In the genomic region with DNA sequence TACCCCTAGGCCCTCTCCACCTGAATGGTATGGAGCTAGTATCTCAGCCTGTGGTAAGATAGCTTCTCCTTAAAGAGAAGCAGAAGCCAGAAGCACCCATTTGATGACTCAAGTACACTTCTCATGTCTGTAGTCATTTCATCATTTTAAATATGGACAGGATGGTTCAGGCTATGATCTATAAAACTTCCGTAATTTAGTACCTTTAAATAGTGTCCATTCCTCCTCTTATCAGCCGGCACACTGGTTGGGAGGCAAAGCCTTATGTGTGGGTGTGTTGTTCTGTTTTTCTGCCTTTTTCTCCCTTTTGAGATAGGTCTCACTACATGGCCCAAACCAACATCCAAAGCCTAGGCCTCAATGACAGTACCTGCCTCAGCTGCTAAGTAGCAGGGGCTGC, we compare ENCODE assay signal across 14 mouse cellular contexts. TPM values are rescaled to one million over a fixed set of nuclear protein-coding genes. Genes with fewer than 3 reads are reported as not detected.
DNase-seq lines count a peak whose midpoint lies in the region; ATAC-seq lines count a peak whose summit lies in the region.
"Had no signal": no experiment of that assay in that cellular context is flagged by ENCODE, and none has a peak within 500 bp of the region (broad histone marks: within the 10 kb centered on the region; RNA-seq: fewer than 3 reads in every experiment).

No protein-coding gene starts in this region.

- ATAC-seq in heart, embryonic 13.5 days (ENCODE audit: extremely low read depth, insufficient number of reproducible peaks, low FRiP score, low TSS enrichment), result no peak
- ATAC-seq in lung, embryonic 15.5 days (ENCODE audit: borderline replicate concordance, extremely low read depth, low FRiP score, low TSS enrichment), result no peak
- no peak for ATAC-seq in hindbrain, embryonic 15.5 days (ENCODE audit: low FRiP score, low read depth)
- no peak for ATAC-seq in neural tube, embryonic 13.5 days (ENCODE audit: low read depth)
- ATAC-seq: intestine, postnatal 0 days; lung, postnatal 0 days; Patski had no signal

- no peak overlapping the region for H3K27ac ChIP-seq in heart, embryonic 13.5 days (replicated peaks)
- no peak overlapping the region for H3K27ac ChIP-seq in lung, embryonic 15.5 days
- H3K27ac ChIP-seq in hindbrain, embryonic 15.5 days (replicated peaks), result no peak overlapping the region
- H3K27ac ChIP-seq in neural tube, embryonic 13.5 days (replicated peaks), result no peak overlapping the region

- no peaks in the 10 kb centered on the region for H3K27me3 ChIP-seq in heart, embryonic 13.5 days (replicated peaks)
- no peaks in the 10 kb centered on the region for H3K27me3 ChIP-seq in lung, embryonic 15.5 days
- H3K27me3 ChIP-seq in hindbrain, embryonic 15.5 days, result no peaks in the 10 kb centered on the region
- no peaks in the 10 kb centered on the region for H3K27me3 ChIP-seq in neural tube, embryonic 13.5 days
- H3K27me3 ChIP-seq: Patski had no signal

- no peaks in the 10 kb centered on the region for H3K9me3 ChIP-seq in heart, embryonic 13.5 days
- H3K9me3 ChIP-seq in lung, embryonic 15.5 days, result no peaks in the 10 kb centered on the region
- H3K9me3 ChIP-seq in hindbrain, embryonic 15.5 days, result no peaks in the 10 kb centered on the region
- H3K9me3 ChIP-seq in neural tube, embryonic 13.5 days, result no peaks in the 10 kb centered on the region

- peaks cover 32% of the 10 kb centered on the region for H3K36me3 ChIP-seq in heart, embryonic 13.5 days
- H3K36me3 ChIP-seq in lung, embryonic 15.5 days, result peaks cover 14% of the 10 kb centered on the region
- H3K36me3 ChIP-seq in hindbrain, embryonic 15.5 days, result peaks cover 9% of the 10 kb centered on the region
- peaks cover 24% of the 10 kb centered on the region for H3K36me3 ChIP-seq in neural tube, embryonic 13.5 days

- peak overlapping the region; percentile 97 for H3K9ac ChIP-seq in heart, embryonic 13.5 days
- H3K9ac ChIP-seq in lung, embryonic 15.5 days, result 0 out of 2 replicates have a peak overlapping the region, but pooled peaks have one; percentile 15
- H3K9ac ChIP-seq in hindbrain, embryonic 15.5 days, result no peak overlapping the region
- H3K9ac ChIP-seq in neural tube, embryonic 13.5 days, result peak overlapping the region; percentile 87

- DNase-seq in heart, postnatal 14 days, result no peak
- no peak for DNase-seq in lung, postnatal 10 days
- no peak for DNase-seq in adrenal gland, adult 2 months
- no peak for DNase-seq in frontal cortex, adult 2 months (ENCODE audit: extremely low spot score in 1 of 2, low spot score in 1 of 2)
- DNase-seq: cerebellum, postnatal 36 days; gastrocnemius, postnatal 10 days; retina, postnatal 1 day had no signal

- no peak overlapping the region; the same call in 1 of the 2 replicates for H3K4me2 ChIP-seq in heart, embryonic 13.5 days
- H3K4me2 ChIP-seq in lung, embryonic 15.5 days, result no peak overlapping the region
- H3K4me2 ChIP-seq in hindbrain, embryonic 15.5 days, result peak overlapping the region; percentile 79
- H3K4me2 ChIP-seq in neural tube, embryonic 13.5 days, result peak overlapping the region; percentile 84

- intact Hi-C loops in heart, postnatal 14 days (cut with DNase I), result no loop called here

- peaks cover 78% of the 10 kb centered on the region for H3K4me1 ChIP-seq in heart, embryonic 13.5 days
- H3K4me1 ChIP-seq in lung, embryonic 15.5 days, result peaks cover 66% of the 10 kb centered on the region
- H3K4me1 ChIP-seq in hindbrain, embryonic 15.5 days (replicated peaks), result peaks cover 76% of the 10 kb centered on the region
- peaks cover 81% of the 10 kb centered on the region for H3K4me1 ChIP-seq in neural tube, embryonic 13.5 days (replicated peaks)

- 73% methylated on average over 2 of the region's 2 CpGs for WGBS in heart, embryonic 13.5 days
- 80% methylated on average over 2 of the region's 2 CpGs for WGBS in lung, embryonic 15.5 days
- 92% methylated on average over 2 of the region's 2 CpGs for WGBS in hindbrain, embryonic 15.5 days
- WGBS in neural tube, embryonic 13.5 days, result 94% methylated on average over 2 of the region's 2 CpGs

- no peak overlapping the region for H3K4me3 ChIP-seq in heart, embryonic 13.5 days
- no peak overlapping the region for H3K4me3 ChIP-seq in lung, embryonic 15.5 days
- no peak overlapping the region for H3K4me3 ChIP-seq in hindbrain, embryonic 15.5 days
- H3K4me3 ChIP-seq in neural tube, embryonic 13.5 days, result peak overlapping the region; percentile 77; the same call in 1 of the 2 replicates

RNA-seq across cellular contexts. Expression of a gene that starts 3.7 kb away (rescaled TPM):
- polyA plus RNA-seq in heart, embryonic 13.5 days (2015; fragmentation: Nextera tagmentation; extraction: Ambion mirVana), result 15.3 and 17.4 TPM in 2 replicates
- 10 to 100 TPM in 1 of 2 experiments, 1 to 10 TPM in 1; 8.9 to 10.1 TPM for total RNA-seq in heart, postnatal 14 days (2021)
- polyA plus RNA-seq in lung, embryonic 15.5 days (2015; fragmentation: Nextera tagmentation; extraction: Ambion mirVana), result 33.6 and 34.0 TPM in 2 replicates
- 29.8 and 30.4 TPM in 2 replicates for polyA plus RNA-seq in hindbrain, embryonic 15.5 days (2015; fragmentation: Nextera tagmentation; extraction: Ambion mirVana)
- 28.3 and 29.1 TPM in 2 replicates for polyA plus RNA-seq in neural tube, embryonic 13.5 days (2015; fragmentation: Nextera tagmentation; extraction: Ambion mirVana)
- total RNA-seq in adrenal gland, adult 2 months (2021), result 10 to 100 TPM; 15.5 to 18.0 TPM
- polyA plus RNA-seq in adrenal gland, adult 2 months (2012; rRNA removed), result 47.8 and 51.2 TPM in 2 replicates
- polyA plus RNA-seq in frontal cortex, adult 2 months (2012; rRNA removed), result 15.2 and 15.3 TPM in 2 replicates

RNA-seq across cellular contexts. Expression of a gene that starts 4.3 kb away (rescaled TPM):
- polyA plus RNA-seq in heart, embryonic 13.5 days (2015; fragmentation: Nextera tagmentation; extraction: Ambion mirVana), result 199 and 200 TPM in 2 replicates
- total RNA-seq in heart, postnatal 14 days (2021), result 100 to 1,000 TPM in 1 of 2 experiments, 10 to 100 TPM in 1; 87.4 to 104 TPM
- 189 and 191 TPM in 2 replicates for polyA plus RNA-seq in lung, embryonic 15.5 days (2015; fragmentation: Nextera tagmentation; extraction: Ambion mirVana)
- polyA plus RNA-seq in hindbrain, embryonic 15.5 days (2015; fragmentation: Nextera tagmentation; extraction: Ambion mirVana), result 172 and 184 TPM in 2 replicates
- polyA plus RNA-seq in neural tube, embryonic 13.5 days (2015; fragmentation: Nextera tagmentation; extraction: Ambion mirVana), result 191 and 218 TPM in 2 replicates
- 10 to 100 TPM; 66.6 to 93.6 TPM for total RNA-seq in adrenal gland, adult 2 months (2021)
- polyA plus RNA-seq in adrenal gland, adult 2 months (2012; rRNA removed), result 5.9 and 8.5 TPM in 2 replicates
- polyA plus RNA-seq in frontal cortex, adult 2 months (2012; rRNA removed), result 65.6 and 79.4 TPM in 2 replicates

RNA-seq across cellular contexts. Expression of a gene that starts 8.8 kb away (rescaled TPM):
- polyA plus RNA-seq in heart, embryonic 13.5 days (2015; fragmentation: Nextera tagmentation; extraction: Ambion mirVana), result 23.0 and 23.4 TPM in 2 replicates
- 10 to 100 TPM; 56.1 to 63.3 TPM for total RNA-seq in heart, postnatal 14 days (2021)
- polyA plus RNA-seq in lung, embryonic 15.5 days (2015; fragmentation: Nextera tagmentation; extraction: Ambion mirVana), result 29.4 and 30.7 TPM in 2 replicates
- 45.1 and 46.9 TPM in 2 replicates for polyA plus RNA-seq in hindbrain, embryonic 15.5 days (2015; fragmentation: Nextera tagmentation; extraction: Ambion mirVana)
- polyA plus RNA-seq in neural tube, embryonic 13.5 days (2015; fragmentation: Nextera tagmentation; extraction: Ambion mirVana), result 51.4 and 51.5 TPM in 2 replicates
- total RNA-seq in adrenal gland, adult 2 months (2021), result 100 to 1,000 TPM in 1 of 2 experiments, 10 to 100 TPM in 1; 95.8 to 128 TPM
- 279 and 287 TPM in 2 replicates for polyA plus RNA-seq in adrenal gland, adult 2 months (2012; rRNA removed)
- 172 and 188 TPM in 2 replicates for polyA plus RNA-seq in frontal cortex, adult 2 months (2012; rRNA removed)

RNA-seq across cellular contexts. Expression of a gene that starts 24.4 kb away (rescaled TPM):
- 68.8 and 69.5 TPM in 2 replicates for polyA plus RNA-seq in heart, embryonic 13.5 days (2015; fragmentation: Nextera tagmentation; extraction: Ambion mirVana)
- 100 to 1,000 TPM in 1 of 2 experiments, 10 to 100 TPM in 1; 98.8 to 101 TPM for total RNA-seq in heart, postnatal 14 days (2021)
- 88.2 and 92.8 TPM in 2 replicates for polyA plus RNA-seq in lung, embryonic 15.5 days (2015; fragmentation: Nextera tagmentation; extraction: Ambion mirVana)
- 89.5 and 101 TPM in 2 replicates for polyA plus RNA-seq in hindbrain, embryonic 15.5 days (2015; fragmentation: Nextera tagmentation; extraction: Ambion mirVana)
- polyA plus RNA-seq in neural tube, embryonic 13.5 days (2015; fragmentation: Nextera tagmentation; extraction: Ambion mirVana), result 89.6 and 94.6 TPM in 2 replicates
- 100 to 1,000 TPM; 109 to 142 TPM for total RNA-seq in adrenal gland, adult 2 months (2021)
- 283 and 329 TPM in 2 replicates for polyA plus RNA-seq in adrenal gland, adult 2 months (2012; rRNA removed)
- 81.0 and 91.9 TPM in 2 replicates for polyA plus RNA-seq in frontal cortex, adult 2 months (2012; rRNA removed)

RNA-seq across cellular contexts. Expression of a gene that starts 30.4 kb away (rescaled TPM):
- 131 and 134 TPM in 2 replicates for polyA plus RNA-seq in heart, embryonic 13.5 days (2015; fragmentation: Nextera tagmentation; extraction: Ambion mirVana)
- total RNA-seq in heart, postnatal 14 days (2021), result 100 to 1,000 TPM in 1 of 2 experiments, 10 to 100 TPM in 1; 94.3 to 117 TPM
- 3.8 and 5.8 TPM in 2 replicates for polyA plus RNA-seq in lung, embryonic 15.5 days (2015; fragmentation: Nextera tagmentation; extraction: Ambion mirVana)
- polyA plus RNA-seq in hindbrain, embryonic 15.5 days (2015; fragmentation: Nextera tagmentation; extraction: Ambion mirVana), result 0.13 and 0.14 TPM in 2 replicates
- polyA plus RNA-seq in neural tube, embryonic 13.5 days (2015; fragmentation: Nextera tagmentation; extraction: Ambion mirVana), result 1.1 and 2.8 TPM in 2 replicates
- total RNA-seq in adrenal gland, adult 2 months (2021), result under 1 TPM; 0.17 to 0.35 TPM
- polyA plus RNA-seq in adrenal gland, adult 2 months (2012; rRNA removed), result 0.13 and 0.35 TPM in 2 replicates
- polyA plus RNA-seq in frontal cortex, adult 2 months (2012; rRNA removed), result 0.29 and 0.40 TPM in 2 replicates

Comparison
In these comparisons a context has a peak if more than half of its experiments do, and no peak if none do; other contexts are left out.
1. H3K4me2 ChIP-seq: peak in hindbrain, embryonic 15.5 days (single experiment) and neural tube, embryonic 13.5 days (single experiment); none in heart, embryonic 13.5 days (single experiment) and lung, embryonic 15.5 days (single experiment).